Mouse (Mus musculus): ENCODE results near the gene Stip1. TPM values are rescaled to one million over a fixed set of nuclear protein-coding genes. Genes with fewer than 3 reads are reported as not detected.
"Not testable (repeated sequence)": the region's sequence is repeated elsewhere in the genome, so short reads cannot be mapped to it uniquely, and the experiment has no call there.

Gene Stip1
- 100 to 1,000 TPM in 3 of 4 experiments, 10 to 100 TPM in 1; 96.7 to 125 (median 109) TPM for total RNA-seq (2022)

DNA sequence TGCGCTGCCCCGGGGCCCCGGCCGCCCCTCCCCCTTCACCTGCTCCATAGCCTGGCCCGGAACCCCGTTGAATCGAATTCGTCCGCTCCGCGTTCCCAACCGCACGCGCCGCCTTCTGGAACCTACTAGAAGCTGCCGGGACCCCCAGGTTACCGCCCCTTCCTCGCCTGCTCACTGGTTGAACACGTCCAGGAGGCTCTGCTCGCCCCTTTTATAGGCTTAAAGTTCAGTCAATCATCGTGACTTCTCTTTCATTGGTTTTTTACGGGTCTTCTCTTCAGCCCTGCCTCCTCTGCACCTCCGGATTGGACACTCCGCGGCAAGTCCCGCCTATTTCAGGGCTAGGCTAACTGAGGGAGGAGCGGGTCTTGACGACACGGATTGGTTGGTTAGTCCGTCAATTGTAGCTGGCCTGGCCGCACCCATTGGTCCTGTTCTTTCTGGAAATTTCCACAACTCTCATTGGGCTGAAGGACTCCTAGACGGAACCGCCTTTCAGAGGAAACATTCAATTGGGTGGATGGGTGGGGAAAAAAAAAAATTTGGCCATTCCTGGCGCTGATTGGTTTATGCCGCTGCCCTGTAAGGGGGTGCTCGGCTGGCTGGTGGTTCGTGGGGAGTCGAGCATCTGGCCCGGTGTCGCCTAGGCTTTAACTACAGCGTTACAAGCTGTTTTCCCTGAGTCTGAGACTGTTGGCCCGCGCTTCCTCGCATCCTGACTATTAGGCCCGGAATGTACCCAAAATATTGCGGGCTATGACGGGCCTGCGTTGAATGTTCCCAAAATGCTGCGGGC, at the start of gene Stip1:
TSS of gene Stip1 (minus strand) at position 127 of the 796 bp plus-strand sequence.
- peak; percentile 100 for DNase-seq (ENCODE audit: low spot score)

DNA sequence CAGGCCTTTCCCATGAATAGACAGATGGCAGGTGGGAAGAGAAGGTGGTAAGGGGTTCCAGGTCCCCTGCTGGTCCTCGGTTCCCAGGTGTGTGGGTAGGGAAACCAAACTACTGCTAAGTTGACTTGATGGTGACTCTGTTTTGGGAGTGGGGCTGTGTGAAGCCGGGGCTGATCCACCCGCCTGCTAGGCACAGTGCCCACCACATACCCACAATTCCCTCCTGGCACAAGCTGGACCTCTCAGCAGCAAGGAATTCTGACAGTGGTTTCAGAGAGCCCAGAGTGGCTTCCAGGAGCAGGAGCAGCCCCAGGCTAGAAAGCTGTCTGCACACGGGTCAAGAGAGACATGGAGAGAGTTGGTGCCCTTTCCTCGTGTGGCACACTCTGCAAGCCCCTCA, 49.3 kb upstream of the Stip1 start:
- no peak for DNase-seq (ENCODE audit: low spot score)

DNA sequence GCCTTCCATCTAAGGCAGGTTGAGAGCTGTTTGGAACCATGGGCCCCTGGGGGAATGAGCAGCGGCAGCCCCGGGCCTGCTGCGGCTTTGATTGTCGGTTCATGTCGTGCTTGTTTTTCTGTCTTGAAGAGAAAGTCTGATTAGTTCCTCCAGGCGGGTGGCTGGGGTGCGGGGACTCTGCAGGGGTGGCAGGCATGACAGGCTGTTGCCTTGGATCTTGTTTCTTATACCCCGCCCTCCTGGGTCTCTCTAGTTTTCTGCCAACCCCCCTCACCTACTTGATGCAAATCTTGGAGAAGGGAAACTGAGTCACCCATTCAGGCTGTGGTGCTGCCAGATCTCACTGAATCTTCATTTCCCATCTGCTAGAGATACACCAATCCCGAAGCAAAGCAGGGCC, 48.8 kb upstream of the Stip1 start:
- no peak for DNase-seq (ENCODE audit: low spot score)

DNA sequence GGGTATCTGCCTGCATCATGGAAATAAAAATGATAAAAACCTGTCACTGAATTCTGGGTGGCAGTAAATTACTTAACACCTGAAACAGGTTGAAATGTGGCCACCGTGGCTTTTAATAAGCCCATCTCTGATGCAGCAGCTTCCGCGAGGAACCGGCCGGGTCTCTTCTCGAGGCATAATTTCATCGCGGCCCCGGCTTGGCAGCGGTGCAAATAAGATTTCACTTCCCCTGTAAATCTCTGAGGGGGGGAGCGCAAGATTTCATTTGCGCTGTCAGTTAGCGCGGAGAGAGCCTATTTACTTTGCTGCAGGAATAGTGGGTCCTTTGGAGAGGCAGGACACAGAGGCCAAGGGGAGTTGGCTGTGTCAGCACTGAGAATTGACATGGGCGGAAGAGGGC, 45.0 kb upstream of the Stip1 start:
- no peak for DNase-seq (ENCODE audit: low spot score)

DNA sequence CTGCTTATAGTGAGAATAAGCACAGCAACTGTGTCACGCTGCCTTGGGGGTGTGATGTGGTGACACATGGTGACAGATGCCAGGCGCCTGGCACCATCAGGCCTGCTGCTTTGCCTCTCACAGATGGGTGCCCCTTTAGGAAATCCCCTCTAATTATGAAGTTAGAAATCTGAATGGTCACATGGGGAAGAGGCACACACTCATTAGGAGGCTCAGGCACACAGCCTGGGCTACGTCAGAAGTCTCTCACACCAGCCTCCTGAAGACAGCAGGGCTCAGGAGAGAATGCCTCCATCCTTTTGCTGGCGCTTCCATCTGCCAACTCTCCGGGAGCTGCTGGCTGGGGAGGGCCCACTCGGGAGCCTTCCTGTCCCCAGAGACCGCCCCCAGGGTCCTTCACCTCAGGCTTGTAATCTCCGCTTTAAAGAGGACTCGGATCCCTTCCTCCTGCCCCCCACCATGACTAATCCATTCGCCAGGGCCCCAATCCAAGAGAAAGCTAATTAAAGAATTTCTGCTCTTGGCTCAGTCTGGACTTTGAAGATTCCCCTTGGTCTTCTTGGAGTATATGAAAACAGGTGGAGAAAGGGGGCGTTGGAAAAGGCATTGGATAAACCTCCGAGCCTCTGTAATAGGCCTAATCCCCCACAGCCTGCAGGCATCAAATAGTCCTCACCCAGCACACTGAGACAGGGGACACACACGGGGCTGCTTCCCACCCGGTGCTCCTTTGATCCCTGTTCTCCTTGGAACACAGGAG, 43.4 kb upstream of the Stip1 start:
- no peak for DNase-seq (ENCODE audit: low spot score)

DNA sequence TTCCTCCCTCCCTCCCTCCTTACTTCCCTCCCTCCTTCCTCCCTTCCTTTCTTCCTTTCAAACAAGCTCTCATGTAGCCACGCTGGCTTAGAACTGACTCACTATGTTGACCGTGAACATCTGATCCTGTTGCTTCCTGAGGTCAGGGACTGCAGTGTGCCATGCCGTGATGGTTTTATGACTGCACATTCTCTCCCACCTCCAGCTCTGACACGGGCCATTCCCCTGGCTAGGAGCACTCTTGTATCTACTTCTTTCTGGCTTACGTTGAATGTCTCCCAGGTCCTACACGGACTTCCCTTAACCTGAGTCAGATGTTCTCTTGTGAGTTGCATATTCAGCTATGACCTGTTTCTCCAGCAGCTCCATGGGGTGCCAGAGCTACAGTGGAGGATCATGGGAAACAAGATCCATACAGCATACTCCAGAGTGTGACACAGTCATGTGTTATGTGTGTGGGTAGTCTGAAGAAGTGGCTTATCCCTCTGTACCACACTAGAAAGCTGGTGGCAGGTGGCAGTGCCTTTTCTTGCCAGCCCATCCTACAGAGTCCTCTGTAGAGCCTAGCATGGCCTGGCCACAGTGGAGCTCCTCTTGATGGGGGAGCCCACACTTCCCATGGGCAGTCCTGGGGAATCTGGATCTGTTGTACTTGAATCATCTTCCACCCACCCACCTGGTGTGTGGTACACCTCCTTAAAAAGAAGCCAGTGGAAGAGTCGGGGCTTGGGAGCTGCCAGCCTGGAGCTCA, 41.9 kb upstream of the Stip1 start:
- DNase-seq (ENCODE audit: low spot score): no peak

DNA sequence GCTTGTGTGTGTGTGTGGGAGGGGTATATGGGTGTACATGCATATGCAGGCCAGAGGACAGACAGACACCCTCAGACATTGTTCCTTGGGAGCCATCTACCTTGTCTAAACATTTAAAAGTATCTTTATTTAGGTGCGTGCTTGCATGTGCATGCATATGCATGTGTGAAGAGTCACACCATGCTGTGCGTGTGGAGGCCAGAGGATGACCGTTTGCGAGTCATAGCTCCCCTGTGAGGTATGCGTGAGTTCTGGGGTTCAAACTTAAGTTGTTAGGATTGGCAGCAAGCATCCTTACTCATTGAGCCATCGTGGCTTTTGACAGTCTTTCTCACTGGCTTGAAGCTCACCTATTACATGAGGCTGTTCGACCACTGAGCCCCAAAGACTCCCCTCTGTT, 38.5 kb upstream of the Stip1 start:
- DNase-seq (ENCODE audit: low spot score): no peak

DNA sequence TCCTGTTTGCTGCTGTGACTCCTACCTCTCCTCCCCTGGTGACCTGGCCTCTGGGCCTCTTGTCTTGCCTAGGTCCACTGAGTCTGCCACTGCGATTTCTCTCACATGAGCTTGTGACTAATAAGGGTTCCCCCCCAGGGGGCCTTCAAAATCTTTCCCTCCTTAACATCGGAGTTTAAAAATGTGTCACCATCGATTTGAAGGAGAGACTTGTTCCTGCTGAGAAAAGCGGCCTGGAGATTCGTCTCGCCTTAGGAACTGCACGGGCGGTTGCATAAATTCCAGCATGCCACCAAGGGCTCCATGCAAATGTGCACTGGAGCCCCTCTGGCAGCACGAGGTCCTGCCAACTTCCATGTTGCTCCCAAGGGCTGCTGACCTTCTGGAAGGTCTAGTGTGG, 37.9 kb upstream of the Stip1 start:
- DNase-seq (ENCODE audit: low spot score): no peak

DNA sequence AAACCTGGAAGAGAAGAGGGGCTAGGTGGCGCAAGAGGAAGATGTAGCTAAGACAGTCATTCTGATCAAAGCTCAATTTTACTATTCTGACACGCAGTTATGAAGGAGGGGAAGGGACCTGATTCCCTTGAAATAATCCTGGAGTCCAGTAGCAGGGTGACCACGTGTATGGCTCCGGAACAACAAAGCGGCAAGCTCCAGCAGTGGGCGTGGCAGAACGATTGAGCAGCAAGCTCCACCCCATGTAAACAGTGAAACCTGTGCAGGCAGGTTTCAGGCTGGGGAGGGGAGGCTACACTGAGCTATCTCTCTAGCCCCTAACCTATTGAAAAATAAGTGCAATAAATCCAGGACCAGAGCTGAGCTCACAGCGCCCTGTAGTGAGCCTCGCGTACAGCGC, 35.6 kb upstream of the Stip1 start:
- not testable (repeated sequence) for DNase-seq (ENCODE audit: low spot score)

DNA sequence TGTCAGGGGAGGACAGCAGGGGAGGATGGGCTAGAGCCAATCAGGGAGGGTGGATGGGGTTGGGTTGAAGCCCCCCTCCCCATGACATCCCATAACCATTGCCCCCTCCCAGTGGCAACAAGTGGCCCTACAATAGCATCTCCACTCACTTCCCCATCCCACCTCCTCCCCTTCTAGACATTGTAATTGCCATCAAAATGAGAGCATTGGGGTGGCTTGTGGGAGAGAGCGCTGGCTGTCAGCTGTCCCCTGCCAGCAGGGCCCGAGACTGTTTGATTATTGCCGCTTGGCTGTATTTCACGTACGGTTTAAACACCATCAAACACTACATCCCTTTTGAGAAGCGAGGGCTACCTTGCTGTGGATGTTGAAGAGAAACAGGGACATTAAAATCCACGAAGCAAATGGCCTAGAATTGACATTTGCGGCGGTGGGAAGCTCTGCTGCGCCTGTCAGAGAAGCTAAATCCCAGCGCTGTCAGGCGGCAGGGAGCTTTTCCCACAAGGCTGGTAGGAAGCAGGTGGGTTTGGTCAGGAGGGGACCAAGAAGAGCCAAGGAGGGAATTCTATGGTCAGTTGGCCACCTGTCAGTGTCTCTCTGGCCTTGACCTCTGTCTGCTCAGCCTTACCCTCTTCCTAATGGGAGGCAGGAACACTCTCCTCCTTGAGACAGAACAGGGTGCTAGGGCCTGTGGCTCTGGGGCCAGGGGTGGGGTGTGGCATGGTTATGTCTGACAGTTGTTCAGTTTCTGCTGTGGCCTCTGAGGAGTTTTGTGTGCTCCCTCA, 34.4 kb upstream of the Stip1 start:
- no peak for DNase-seq (ENCODE audit: low spot score)

DNA sequence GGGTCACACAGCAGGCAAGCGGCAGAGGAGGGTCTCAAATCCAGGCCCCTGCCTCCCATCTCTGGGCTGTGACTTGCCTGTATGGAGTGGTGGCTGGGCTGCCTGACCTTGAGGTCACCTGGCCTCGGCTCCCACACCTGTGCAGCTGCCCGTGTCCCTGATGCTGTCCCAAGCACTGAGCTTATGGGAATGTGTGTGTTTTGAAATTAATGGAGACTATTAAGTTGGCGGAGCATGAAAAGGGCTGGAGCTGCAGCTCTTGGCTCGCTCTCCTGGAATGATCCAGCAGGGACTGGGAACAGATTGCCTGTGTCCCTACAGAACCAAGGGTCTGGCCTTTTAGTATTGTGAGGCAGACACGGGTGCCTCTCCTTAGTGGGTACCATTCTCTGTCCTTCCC, 32.5 kb upstream of the Stip1 start:
- no peak for DNase-seq (ENCODE audit: low spot score)

DNA sequence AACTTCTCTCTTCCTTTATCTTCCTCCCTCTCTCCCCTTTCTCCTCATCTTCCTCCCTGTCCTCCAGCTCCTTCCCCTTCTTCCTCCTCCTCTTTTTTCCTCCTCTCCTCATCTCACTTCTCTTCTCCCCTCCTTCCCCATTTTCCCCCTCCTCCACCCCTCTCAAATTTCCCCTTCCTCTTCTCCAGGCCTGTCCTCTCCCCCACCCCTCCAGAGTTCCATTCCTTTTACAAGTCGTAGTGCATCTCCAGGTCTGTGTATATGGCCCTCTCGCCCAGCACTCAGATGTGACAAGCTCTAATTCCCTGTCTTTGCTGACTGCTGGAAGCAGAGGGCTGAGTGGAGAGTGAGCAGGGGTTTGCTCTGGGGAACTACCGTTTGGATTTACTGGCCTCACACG, 31.0 kb upstream of the Stip1 start:
- no peak for DNase-seq (ENCODE audit: low spot score)

DNA sequence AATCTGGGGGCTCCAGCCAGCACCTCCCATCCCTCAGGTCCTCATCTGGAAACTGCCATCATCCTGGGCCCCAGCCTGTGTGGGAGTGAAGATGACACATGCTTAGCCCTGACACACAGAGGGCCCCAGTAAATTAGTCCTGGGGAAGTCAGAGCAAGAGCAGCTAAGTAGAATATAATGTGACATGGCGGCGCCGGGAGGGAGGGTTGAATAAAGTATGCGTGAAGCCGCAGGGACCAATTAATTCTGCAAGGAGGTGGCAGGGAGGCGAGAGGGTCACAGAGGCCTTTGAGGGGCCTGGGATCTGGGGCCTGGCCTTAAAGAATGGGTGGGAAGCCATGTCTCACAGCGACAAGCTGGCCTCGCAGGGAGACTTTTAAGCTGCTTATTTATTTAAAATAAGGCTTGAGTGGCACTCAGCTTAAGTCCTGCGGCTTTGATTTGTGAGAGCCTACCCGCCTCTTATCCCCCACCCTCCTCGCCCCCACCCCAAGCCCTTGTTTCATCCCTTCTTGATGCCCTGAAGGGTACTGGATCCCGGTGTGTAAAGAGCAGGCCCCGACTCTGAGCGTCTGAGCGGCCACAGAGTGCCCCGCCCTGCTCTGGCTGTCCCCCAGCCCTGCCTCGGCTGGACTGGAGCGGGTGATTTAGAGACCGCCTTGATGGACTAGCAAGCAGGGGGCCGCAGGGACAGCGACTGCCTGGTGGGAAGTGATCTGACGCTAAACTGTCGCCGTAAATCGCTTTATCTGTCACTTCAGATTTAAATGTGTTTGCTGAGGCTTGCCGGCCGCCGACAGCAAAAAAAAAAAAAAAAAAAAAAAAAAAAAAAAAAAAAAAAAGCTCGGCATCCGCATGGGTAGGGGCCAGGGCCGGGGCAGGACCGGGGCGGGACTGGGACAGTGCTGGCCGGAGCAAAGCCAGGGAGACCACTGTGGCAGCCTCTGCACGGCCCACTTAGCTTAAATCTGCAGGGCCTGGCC, 30.3 kb upstream of the Stip1 start:
- DNase-seq (ENCODE audit: low spot score): no peak

DNA sequence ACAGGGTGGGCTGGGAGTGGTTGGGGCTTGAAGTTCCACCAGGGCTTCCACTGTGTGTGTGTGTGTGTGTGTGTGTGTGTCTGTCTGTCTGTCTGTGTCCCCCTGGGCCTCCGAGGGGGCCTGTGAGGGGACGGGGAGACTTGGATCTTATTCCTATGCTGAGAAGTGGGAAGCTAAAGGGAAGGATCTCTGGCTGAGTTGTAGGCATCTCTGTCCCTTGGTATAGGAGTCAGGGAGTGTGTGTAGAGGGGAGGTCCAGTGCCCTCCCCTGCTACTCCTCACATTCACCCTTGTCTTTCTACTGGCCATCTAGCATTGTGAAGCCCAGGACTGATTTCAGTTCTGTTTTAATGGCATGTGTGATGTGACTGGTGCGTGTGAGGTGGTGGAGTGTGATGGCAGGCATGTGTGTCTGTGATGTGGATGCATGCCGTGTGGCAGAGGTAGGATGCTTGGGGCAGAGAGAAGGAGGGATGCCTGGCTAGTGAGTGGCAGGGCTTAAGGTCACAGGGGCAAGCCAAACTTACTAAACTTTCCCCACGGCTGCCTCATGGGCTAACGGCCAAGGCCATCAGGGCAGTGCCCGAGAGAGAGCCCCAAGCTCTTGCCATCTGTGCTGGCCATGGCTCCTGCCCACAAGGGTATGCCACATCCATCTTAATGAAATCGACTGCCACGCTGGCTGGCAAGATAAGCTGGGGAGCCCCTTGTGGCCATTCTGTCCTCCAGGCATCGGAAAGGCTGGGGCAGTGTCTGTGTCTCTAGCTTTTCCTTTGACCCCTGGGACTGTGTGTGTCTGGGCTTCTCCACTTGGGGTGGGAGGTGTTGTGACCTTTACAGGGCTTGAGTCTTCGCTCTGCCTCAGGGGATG, 29.1 kb upstream of the Stip1 start:
- DNase-seq (ENCODE audit: low spot score): no peak

DNA sequence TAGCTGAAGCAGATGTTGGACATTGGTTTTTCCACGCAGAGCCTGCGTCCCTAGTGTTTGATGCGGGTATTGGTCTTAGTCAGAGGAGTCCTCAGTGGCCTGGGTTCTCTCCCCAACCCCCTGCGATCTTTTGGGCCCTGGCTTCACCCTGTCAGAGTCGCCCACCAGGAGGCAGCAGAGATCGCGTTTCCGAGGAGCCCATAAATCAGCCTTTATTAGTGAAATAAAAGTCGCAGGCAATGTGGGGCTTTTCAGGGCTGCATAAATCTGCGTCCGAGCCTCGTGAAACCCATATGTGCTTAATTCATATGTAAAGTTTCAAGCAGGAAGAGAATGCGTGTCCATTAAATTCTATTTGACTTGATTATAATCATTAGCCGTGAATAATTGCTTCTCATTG, 28.4 kb upstream of the Stip1 start:
- peak; percentile 70 for DNase-seq (ENCODE audit: low spot score)

DNA sequence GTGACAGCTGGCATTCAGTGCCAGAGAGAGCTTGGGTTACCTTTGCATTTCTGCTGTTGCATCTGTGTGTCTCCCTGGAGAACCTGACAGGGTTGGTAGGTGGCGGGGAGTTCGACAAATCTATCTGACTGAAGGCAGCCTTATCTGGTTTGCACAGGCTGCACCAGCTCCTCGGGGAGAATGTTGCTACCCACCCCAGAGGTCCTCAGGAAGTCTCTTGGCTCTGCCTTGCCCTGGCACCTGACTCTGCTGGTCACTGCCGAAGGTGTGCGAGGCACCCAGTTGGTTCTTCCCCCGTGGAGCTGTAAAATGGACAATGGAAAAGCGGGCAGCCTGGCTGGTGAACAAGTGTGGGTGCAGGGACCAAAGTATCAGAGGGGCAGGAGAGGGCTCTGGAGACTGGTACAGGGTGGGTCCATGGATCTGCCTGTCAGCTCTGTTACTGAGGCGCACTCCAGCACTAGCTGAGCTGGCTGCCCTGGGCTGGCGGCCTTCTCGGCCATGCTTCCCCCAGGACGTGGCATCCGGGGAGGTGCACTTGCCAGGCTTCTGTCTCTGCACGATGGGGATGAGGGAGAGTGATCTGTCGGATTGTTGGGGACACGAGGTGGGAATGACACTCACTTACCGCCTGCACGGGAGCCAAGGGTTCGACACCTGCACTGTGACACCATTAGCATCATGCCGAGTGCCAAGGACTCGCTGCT, 27.7 kb upstream of the Stip1 start:
- no peak for DNase-seq (ENCODE audit: low spot score)

DNA sequence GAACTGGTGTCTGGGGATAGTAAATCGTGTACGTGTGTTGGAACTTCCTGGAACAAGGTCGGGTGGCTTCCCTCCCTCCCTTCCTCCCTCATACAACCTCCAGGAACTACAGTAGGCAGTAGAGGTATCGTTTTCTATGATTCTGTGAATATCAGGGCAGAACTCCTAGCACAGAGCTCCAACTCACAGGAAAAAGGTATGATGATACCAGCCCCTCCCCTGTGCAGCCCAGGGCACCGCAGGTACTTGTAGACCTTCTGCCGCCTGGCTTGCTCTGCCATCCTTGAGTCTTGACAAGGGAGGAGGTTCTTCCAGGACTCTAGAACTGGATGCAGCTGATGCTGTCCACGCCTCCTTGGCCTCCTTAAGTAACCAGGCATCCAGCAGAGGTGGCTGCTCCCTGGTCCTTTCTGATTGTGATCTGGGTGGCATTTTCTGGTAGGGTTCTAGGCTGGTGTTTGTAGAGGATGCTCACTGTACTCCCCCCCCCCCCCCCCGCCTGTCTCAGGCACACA, 27.1 kb upstream of the Stip1 start:
- DNase-seq (ENCODE audit: low spot score): no peak

DNA sequence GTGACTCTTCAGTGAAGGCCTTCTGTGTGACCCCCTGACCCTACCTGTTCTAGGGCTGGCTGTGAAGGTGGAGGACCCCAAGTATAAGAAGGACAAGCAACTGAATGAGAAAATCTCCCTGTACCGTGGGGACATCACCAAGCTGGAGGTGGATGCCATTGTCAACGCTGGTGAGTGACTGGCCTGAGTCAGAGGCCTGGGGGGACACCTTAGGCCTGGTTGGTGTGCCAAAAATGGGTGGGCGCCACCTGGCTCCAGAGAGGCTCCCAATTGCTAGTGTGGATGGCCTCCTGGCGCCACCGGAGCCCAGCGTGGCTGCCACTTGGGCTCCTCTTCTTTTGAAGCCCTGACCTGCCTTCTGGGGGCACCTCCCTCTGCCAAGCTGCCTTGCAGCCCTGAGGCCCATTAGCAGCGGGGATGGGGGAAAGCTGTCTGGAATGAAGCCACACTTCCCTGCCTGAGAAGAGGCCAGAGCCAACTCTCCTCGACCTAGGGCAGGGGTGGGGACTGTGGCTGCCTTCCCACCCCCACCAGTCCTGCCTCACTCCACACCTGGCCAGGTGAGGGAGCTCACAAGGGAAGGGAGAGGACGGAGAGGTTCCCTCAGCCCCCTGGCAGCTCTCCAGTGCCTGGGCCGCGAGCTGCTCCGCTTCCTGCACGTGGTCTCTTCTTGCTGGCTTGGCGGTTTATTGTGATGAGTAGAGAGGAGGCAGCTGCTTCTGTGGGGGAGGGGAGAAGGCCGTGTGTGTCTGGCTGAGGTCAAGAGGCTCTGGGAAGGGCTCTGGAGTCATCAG, 26.5 kb upstream of the Stip1 start:
- DNase-seq (ENCODE audit: low spot score): no peak

Data from heart, adult 8-10 months (tissue).